Mouse (Mus musculus): ENCODE measurements around the gene Gm49450. TPM values are rescaled to one million over a fixed set of nuclear protein-coding genes. Genes with fewer than 3 reads are reported as not detected.
A peak's percentile ranks its signal among the peaks of the same experiment; 100 is the strongest.
"Not testable (repeated sequence)": the region's sequence is repeated elsewhere in the genome, so short reads cannot be mapped to it uniquely, and the experiment has no call there.

Gene Gm49450
- polyA plus RNA-seq, 1 experiment from 2014 or later = not detected

DNA sequence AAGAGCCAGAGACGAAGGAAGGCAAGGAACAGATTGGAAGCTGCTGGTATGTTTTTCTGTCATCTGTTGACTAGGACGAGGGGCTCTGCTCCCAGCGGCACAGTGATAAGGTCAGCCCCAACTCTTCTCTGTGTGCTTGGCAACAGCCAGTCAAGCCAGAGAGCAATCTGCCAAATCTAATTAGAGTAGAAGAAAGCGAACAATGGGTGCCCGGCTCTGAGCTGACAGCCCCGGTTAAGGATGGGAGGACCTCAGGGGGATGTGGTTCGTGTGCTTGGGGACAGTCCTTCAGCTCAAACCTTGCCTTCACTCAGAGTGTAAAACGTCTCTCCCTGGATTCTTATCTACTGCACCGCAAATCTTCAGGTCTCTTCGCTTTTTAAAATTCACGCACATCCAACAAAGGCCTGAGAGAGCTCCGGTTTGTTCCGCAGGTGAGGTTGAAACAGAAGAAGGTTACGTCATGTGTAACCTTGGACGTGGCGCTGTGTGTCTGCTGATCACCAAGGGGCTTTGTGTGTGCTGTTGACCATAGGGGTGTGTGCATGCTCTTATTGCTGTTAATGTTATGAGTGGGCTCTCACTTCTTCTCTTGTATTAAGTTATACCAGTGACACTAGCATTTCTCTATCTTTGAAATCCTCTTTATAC lies 30.2 kb upstream of the Gm49450 start:
- Histone ChIP-seq H3K4me2 (replicated peaks) (peak overlapping the region; percentile 12; the same call in 1 of the 2 replicates), H3K27me3 (no peaks in the 10 kb centered on the region), H3K36me3 (no peaks in the 10 kb centered on the region), H3K27ac (peak overlapping the region; percentile 37), H3K9ac (no peak overlapping the region), H3K4me1 (peaks cover 37% of the 10 kb centered on the region), H3K9me3 (no peaks in the 10 kb centered on the region), H3K4me3 (no peak overlapping the region)
- no peak for ATAC-seq (ENCODE audit: insufficient number of reproducible peaks, insufficient read depth, low FRiP score, low TSS enrichment)
- WGBS = 39% methylated on average over 16 of the region's 16 CpGs

DNA sequence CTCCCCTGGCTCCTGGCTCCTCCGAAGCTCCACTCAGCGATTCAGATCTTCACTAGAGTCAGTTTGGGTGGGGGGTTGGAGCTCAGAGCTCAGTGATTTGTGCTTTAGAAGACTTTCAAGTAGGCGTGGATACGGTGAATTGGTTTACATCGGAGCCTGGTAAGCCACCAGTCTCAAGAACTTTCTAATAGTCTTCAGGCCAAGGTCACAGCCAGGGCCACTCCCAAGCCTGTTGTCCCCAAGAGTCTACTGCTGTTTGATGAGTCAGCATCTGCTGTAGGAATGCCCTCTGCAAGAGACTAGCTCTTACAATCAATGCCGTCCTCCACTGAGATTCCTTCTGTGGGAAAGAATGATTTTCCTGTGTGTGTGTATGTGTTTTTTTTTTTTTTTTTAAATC lies 28.7 kb upstream of the Gm49450 start:
- no peak overlapping the region for H3K4me3 ChIP-seq
- no peaks in the 10 kb centered on the region for H3K36me3 ChIP-seq
- H3K27ac ChIP-seq = no peak overlapping the region
- no peak overlapping the region for H3K9ac ChIP-seq
- no peaks in the 10 kb centered on the region for H3K9me3 ChIP-seq
- H3K27me3 ChIP-seq = no peaks in the 10 kb centered on the region
- no peak for ATAC-seq (ENCODE audit: insufficient number of reproducible peaks, insufficient read depth, low FRiP score, low TSS enrichment)
- H3K4me2 ChIP-seq (replicated peaks) = no peak overlapping the region
- peaks cover 39% of the 10 kb centered on the region for H3K4me1 ChIP-seq
- 78% methylated on average over 6 of the region's 6 CpGs for WGBS

DNA sequence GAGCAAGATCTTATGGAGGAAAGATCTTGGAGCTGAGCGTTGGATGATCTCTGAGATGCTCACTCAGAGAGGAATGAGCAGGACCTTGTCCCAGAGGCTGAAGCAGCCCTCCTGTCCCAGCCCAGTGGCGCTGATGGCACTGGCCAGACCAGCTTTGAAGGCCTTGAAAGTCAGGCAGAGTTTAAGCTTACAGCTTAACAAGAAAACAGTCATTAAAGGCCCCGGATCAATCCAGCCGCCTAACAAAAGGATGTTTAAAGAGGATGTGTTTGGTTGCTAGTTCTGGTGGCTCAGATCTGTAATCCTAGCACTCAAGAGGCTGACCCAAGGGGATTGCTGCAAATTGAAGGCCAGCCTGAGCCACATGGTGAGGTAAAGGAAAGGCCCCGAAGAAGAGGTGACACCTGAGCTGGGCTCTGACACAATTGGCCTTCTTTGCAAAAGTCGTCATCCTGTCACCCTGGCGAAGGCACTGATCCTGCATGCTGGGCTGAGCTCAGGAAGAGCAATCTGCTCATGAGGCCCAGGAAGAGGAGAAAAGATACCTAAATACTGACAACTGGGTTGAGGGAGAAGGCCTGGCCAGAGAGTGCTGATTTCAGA lies 26.8 kb upstream of the Gm49450 start:
- H3K4me2 ChIP-seq (replicated peaks) = no peak overlapping the region
- 0 out of 2 replicates have a peak overlapping the region, but pooled peaks have one; percentile 48 for H3K27ac ChIP-seq
- H3K4me1 ChIP-seq = peaks cover 29% of the 10 kb centered on the region
- H3K9ac ChIP-seq = no peak overlapping the region
- ATAC-seq (ENCODE audit: insufficient number of reproducible peaks, insufficient read depth, low FRiP score, low TSS enrichment) = no peak
- H3K27me3 ChIP-seq = no peaks in the 10 kb centered on the region
- H3K4me3 ChIP-seq = no peak overlapping the region
- H3K9me3 ChIP-seq = no peaks in the 10 kb centered on the region
- no peaks in the 10 kb centered on the region for H3K36me3 ChIP-seq
- 36% methylated on average over 7 of the region's 7 CpGs for WGBS

DNA sequence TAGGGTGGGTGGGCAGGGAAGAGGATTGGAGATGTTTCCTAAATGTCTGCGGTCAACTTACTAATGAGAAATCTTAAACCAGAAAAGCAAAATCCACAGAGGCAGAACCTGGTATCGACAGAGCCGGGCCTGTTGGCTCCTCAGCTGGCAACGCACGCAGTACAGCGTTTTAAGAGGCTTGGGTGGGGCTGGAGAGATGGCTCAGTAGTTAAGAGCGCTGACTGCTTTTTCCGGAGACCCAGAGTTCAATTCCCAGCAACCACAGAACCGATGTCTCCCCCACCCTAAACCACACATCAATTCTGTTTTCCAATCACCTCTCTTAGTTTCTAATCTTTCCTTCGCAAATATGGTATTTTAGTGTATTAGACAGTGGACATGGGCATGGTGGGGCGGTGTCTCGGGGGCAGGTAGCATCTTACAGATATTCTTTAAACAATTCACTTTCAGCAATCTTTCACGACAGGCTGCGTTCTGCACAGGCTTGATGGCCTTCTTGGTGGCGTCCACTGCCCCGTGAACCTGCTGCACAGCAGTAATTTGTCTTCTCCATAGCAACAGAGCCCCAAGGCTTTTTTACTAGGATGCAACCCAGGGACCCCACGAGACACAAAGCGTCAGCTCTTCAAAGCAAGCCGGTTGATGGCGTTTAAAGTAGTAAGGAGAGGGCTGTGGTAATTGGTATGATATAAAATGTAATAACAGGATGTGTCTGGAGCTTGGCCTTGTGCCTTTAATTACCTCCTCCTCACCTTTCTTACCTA lies 25.2 kb upstream of the Gm49450 start:
- Histone ChIP-seq H3K9me3 (no peaks in the 10 kb centered on the region), H3K27me3 (no peaks in the 10 kb centered on the region), H3K4me1 (peaks cover 27% of the 10 kb centered on the region), H3K36me3 (no peaks in the 10 kb centered on the region), H3K4me2 (replicated peaks) (peak overlapping the region; percentile 16; the same call in 1 of the 2 replicates), H3K27ac (peak overlapping the region; percentile 80), H3K9ac (no peak overlapping the region), H3K4me3 (no peak overlapping the region)
- no peak for ATAC-seq (ENCODE audit: insufficient number of reproducible peaks, insufficient read depth, low FRiP score, low TSS enrichment)
- 62% methylated on average over 20 of the region's 20 CpGs for WGBS

- peak; percentile 35; the same call in 1 of the 2 replicates for ATAC-seq (ENCODE audit: insufficient number of reproducible peaks, insufficient read depth, low FRiP score, low TSS enrichment)
- no peak overlapping the region for H3K9ac ChIP-seq
These were observed 24.5 kb upstream of the Gm49450 start for GRCm38 (mm10) chr15:98977759-98978408.

GRCm38 (mm10) chr15:98976763-98977758 lies 23.7 kb upstream of the Gm49450 start:
- 63% methylated on average over 21 of the region's 21 CpGs for WGBS
- Histone ChIP-seq H3K36me3 (no peaks in the 10 kb centered on the region), H3K9me3 (no peaks in the 10 kb centered on the region), H3K4me2 (replicated peaks) (0 out of 2 replicates have a peak overlapping the region, but pooled peaks have one; percentile 16), H3K9ac (no peak overlapping the region), H3K4me3 (no peak overlapping the region), H3K27me3 (no peaks in the 10 kb centered on the region), H3K27ac (peak overlapping the region; percentile 80), H3K4me1 (peaks cover 25% of the 10 kb centered on the region)
- no peak for ATAC-seq (ENCODE audit: insufficient number of reproducible peaks, insufficient read depth, low FRiP score, low TSS enrichment)

More at GRCm38 (mm10) chr15:98977759-98978408, 24.5 kb upstream of the Gm49450 start:
- 54% methylated on average over 14 of the region's 14 CpGs for WGBS
- Histone ChIP-seq H3K36me3 (no peaks in the 10 kb centered on the region), H3K4me1 (peaks cover 27% of the 10 kb centered on the region), H3K27me3 (no peaks in the 10 kb centered on the region), H3K27ac (peak overlapping the region; percentile 80), H3K4me3 (no peak overlapping the region), H3K9me3 (no peaks in the 10 kb centered on the region), H3K4me2 (replicated peaks) (peak overlapping the region; percentile 16; the same call in 1 of the 2 replicates)

- Histone ChIP-seq H3K4me1 (peaks cover 48% of the 10 kb centered on the region), H3K36me3 (no peaks in the 10 kb centered on the region), H3K4me2 (replicated peaks) (no peak overlapping the region), H3K9ac (no peak overlapping the region), H3K27me3 (no peaks in the 10 kb centered on the region), H3K27ac (no peak overlapping the region), H3K9me3 (no peaks in the 10 kb centered on the region), H3K4me3 (no peak overlapping the region)
- WGBS = 85% methylated on average over 9 of the region's 9 CpGs
- ATAC-seq (ENCODE audit: insufficient number of reproducible peaks, insufficient read depth, low FRiP score, low TSS enrichment) = no peak
These were observed 19.8 kb upstream of the Gm49450 start for GRCm38 (mm10) chr15:98973015-98973614.

GRCm38 (mm10) chr15:98971576-98972320 lies 18.4 kb upstream of the Gm49450 start:
- H3K4me3 ChIP-seq; H3K9me3 ChIP-seq; H3K4me2 ChIP-seq (replicated peaks); H3K36me3 ChIP-seq; ATAC-seq (ENCODE audit: insufficient number of reproducible peaks, insufficient read depth, low FRiP score, low TSS enrichment); H3K9ac ChIP-seq; H3K27me3 ChIP-seq: not testable (repeated sequence)
- H3K27ac ChIP-seq = peak overlapping the region; percentile 79
- H3K4me1 ChIP-seq = peaks cover 34% of the 10 kb centered on the region
- 75% methylated on average over 15 of the region's 15 CpGs for WGBS

GRCm38 (mm10) chr15:98971111-98971510 lies 17.8 kb upstream of the Gm49450 start:
- no peaks in the 10 kb centered on the region for H3K36me3 ChIP-seq
- no peaks in the 10 kb centered on the region for H3K9me3 ChIP-seq
- H3K27ac ChIP-seq = peak overlapping the region; percentile 79
- H3K4me3 ChIP-seq = no peak overlapping the region
- WGBS = 32% methylated on average over 4 of the region's 4 CpGs
- 0 out of 2 replicates have a peak overlapping the region, but pooled peaks have one; percentile 6 for H3K4me2 ChIP-seq (replicated peaks)
- no peak for ATAC-seq (ENCODE audit: insufficient number of reproducible peaks, insufficient read depth, low FRiP score, low TSS enrichment)
- H3K27me3 ChIP-seq = no peaks in the 10 kb centered on the region
- H3K9ac ChIP-seq = no peak overlapping the region
- peaks cover 34% of the 10 kb centered on the region for H3K4me1 ChIP-seq

Data from embryonic facial prominence, embryonic 12.5 days (tissue).